Mouse (Mus musculus): Measurements from ENCODE around the gene Srp14. TPM values are rescaled to one million over a fixed set of nuclear protein-coding genes. Genes with fewer than 3 reads are reported as not detected.

The Srp14 gene
- total RNA-seq, 4 experiments from 2014 or later, result 238 to 265 (median 255) TPM

- peak; percentile 73 for DNase-seq
These were observed 11.0 kb upstream of the Srp14 start for GRCm38 (mm10) chr2:118490241-118491091.

DNA sequence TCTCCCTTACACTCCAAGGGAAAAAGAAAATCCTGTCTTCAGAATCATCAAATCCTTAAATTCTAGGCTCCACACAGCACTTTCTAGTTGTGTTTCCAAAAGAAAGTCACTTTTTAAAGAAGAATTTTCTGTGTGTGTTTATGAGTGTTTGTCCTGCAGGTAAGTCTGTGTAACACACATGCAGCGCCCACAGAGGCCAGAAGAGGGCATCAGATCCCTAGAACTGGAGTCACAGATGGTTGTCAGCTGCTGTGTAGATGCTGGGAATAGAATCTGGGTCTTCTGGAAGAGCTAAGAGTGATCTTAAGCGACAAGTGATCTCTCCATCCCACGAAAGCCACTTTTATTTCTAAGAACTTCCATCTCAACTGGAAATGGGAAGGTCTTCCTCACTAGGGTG, 8.3 kb upstream of the Srp14 start:
- no peak for DNase-seq

GRCm38 (mm10) chr2:118486933-118487332, 7.4 kb upstream of the Srp14 start:
- DNase-seq, result peak; percentile 64

- DNase-seq, result no peak
These were observed 5.9 kb upstream of the Srp14 start for GRCm38 (mm10) chr2:118485415-118485814.

DNA sequence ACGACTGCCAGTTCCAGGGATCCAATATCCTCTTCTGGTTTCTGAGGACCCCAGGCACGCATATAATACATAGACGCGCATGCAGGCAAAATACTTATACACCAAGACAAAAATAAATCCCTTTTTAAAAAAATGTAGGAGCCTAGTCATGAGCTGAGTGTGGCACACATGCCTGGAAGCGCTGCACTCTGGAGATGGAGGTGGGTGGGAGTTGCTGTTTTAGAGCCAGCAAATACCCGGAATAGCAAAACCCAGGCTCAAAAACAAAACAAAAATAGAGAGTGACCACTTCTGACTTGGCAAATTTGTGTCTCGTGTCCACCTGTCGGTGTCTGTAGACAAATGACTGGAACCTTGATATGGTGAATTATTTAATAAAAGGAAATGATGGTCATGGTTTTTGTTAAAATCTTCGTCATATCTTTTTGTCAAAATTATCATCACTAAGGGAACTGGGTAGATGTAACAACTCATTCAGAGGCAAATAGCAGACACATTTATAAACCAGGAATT, 4.9 kb upstream of the Srp14 start:
- DNase-seq, result no peak

GRCm38 (mm10) chr2:118483032-118483431, 3.5 kb upstream of the Srp14 start:
- DNase-seq, result no peak

DNA sequence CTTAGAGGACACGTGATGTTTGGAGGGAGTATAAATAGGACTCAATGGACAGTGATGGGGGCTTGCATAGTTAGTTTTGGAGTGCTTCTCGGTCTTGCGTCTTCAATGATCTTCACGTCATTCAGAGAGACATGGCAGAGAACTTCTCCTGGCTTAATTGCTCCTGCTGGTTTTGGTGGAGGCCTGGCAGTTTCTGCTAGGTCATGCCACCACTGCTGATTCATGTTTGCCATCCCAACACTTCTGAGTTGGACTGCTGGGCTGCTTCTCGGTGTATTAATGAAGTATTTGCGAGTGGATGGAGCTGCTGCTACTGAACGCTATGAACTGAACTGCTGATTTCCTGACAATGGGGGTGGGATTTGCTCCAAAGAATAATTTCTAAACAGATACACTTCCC, 1.4 kb upstream of the Srp14 start:
- no peak for DNase-seq

GRCm38 (mm10) chr2:118478833-118479549, 520 bp downstream of the Srp14 start:
- no peak for DNase-seq

GRCm38 (mm10) chr2:118468354-118468753, 11.2 kb downstream of the Srp14 start:
- no peak for DNase-seq

DNA sequence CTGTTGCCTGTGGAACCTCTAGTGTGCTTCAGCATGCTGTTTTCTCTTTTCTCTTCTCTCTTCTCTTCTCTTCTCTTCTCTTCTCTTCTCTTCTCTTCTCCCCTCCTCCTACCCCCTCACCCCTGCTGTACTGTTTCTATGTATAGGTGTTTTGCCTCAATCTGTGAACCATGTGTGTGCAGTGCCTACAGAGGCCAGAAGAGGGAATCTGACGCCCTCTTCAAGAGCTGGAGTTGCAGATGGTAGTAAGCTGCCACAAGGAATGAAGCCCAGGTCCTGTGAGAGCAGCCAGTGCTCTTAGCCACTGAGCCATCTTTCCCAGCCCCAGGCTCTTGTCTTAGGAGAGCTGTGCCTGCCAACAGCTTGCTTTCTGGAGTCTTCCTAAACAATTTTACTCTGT, 12.9 kb downstream of the Srp14 start:
- DNase-seq, result no peak

DNA sequence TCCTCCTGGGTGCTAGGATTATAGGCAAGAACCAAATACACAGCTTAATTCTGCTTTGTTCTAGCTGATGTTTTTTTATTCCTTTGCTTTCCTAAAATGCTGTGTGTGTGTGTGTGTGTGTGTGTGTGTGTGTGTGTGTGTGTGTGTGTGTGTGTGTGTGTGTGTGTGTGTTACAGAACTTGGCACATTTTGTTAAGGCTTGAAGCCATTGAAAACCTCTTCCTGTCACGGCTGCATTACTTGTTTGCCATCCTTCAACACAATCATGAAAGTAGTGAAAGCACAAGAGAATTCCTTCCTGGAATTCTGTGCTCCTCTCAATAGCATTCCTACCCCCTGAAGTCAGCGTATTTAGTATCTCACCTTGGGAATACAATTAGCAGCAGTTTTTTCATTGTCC, 13.6 kb downstream of the Srp14 start:
- DNase-seq, result no peak

- no peak for DNase-seq
These were observed 15.1 kb downstream of the Srp14 start for GRCm38 (mm10) chr2:118464450-118464849.

- DNase-seq, result no peak
These were observed 16.0 kb downstream of the Srp14 start for GRCm38 (mm10) chr2:118463480-118463879.

GRCm38 (mm10) chr2:118461480-118462165, 17.9 kb downstream of the Srp14 start:
- DNase-seq, result no peak

DNA sequence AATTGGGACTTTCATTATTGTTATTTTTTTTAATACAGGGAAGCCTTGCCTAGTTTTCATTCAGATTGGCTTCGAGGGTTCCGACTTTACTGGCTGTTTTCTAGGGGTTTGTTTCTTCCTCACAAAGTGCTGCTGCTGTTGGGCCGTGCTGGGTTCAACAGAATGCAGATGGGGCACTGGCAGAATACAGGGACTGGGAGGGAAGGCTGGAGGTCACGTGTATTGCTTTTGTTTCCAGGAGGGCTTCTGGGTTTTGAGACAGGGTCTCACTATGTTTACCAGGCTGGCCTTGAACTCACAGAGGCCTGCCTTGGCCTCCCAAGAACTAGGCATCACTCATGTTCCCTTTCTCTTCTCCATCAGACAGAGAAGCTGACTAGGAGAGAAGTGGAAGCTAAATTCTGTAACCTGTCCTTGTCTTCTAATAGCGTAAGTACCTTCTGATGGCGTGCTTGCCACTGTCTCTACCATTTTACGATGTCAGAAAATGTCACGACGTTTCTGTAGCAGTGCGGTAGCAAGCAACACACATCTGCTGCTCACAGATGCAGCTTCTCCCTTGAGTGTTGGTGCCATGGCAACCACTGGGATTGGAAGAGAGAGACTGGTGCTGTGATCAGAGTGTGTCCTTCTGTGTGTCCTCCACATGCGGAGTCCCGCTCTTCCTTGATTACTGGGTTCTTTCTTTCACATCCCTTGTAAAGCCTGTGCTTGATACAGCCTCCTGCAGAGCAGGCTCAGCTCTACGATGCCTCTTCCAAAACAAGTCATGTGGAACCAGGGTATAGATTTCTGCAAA, 21.8 kb downstream of the Srp14 start:
- DNase-seq, result no peak

- DNase-seq, result no peak
These were observed 22.5 kb downstream of the Srp14 start for GRCm38 (mm10) chr2:118457029-118457428.

DNA sequence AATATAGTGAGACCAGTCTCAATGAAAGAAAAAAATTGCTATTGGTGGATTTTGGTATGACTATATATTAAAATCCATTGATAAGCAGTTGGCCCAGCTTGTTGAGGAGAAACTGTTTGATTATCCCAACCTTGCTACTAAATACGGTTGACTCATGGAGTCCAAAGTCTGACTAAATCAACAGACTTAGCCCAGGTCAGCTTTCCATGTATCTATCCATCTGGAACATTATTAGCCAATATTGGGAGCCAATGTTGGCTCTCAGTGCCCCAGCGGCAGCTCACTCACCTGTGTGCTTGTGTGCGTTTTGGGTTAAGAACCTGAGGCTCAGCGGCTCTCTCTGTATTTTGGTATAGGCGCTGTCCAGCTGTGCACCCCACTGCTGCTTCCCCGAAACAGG, 28.5 kb downstream of the Srp14 start:
- no peak for DNase-seq

GRCm38 (mm10) chr2:118448181-118448580, 31.3 kb downstream of the Srp14 start:
- DNase-seq, result no peak

DNA sequence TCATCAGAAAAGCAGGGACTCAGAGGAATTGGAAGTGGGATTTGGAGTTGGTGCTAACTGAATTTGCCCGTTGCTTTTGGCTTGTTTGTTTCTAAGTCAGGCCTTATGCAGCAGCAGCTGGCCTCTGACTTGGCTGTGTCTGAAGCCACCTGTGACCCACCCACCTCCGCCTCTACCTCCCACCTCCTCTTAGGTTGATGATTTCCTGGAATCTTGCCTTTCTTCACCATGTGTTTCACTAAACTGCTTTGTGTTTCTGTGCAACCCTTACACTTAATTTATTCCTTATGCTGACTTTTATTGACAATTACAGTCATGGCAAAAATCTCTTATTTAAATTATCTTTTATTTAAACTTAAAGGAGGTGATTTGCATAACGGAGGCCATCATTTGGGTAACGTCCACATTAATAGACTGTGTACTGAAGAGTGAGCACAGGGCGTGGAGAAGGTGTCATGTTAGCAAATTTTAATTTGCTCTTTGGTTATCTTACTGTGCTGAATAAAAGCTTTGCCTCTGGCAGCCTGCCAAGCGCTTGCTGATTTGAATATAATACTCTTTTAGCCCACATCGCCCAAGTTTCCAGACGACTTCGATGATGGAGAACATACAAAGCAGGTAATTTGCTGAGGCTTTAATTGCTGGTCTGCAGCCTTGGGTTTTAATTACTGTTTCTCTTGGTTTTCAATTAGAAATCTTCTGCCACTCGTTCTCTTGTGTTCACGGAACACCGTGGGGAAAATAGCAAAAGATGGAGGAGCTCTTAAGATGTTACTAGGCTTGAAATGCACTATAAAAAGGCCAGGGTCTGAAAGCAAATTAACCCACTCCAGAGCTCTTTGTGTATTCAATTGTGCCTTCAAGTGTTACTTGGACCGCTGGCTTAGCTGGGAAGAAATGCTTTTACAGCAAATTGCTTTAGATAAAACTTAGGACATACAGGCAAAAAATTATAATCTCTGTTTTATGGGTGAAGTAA, 33.5 kb downstream of the Srp14 start:
- no peak for DNase-seq

GRCm38 (mm10) chr2:118442723-118443122, 36.8 kb downstream of the Srp14 start:
- DNase-seq, result no peak

DNA sequence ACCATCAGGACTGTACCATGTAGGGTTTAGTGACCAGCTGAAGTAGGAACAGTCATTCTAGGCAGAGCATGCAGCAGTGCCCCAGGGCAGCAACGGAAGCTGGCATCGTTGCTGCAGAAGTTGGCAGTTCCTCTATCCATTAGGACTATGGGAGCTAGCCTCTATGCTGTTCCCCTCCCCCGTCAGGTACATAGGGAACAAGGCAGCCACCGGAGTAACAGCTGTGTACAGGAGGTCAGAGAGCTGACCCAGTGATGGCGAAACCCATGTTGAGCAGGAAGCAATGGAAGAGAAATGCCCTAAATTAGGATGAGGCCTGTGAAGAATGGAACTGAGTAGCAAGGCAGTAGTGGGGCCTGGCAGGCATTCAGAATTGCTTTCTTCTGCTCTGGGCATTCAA, 37.3 kb downstream of the Srp14 start:
- no peak for DNase-seq

Data from adrenal gland, adult 8-10 months (tissue).